Mouse (Mus musculus): ENCODE data around the gene Golph3.

DNA sequence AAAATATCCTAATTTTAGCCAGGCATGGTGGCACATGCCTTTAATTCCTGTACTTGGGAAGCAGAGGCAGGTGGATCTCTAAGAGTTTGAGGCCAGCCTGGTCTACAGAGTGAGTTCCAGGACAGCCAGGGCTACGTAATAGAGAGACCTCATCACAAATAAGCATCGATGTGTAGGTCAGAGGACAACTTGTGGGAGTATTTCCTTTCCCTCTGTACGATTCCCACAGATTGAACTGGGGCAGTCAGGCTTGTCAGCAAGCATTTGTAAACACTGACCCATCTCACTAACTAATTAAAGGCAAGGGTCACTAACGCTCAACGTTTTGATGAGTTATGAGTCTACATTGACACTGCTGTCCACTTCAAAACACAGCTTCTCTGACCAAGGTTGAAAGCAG lies 6.7 kb upstream of the Golph3 start:
- TF ChIP-seq MAX (IDR thresholded peaks at IDR 0.05; ENCODE audit: low read depth): no peak
- no peak for TF ChIP-seq MYOG (IDR thresholded peaks at IDR 0.05; ENCODE audit: control insufficient read depth in 1 of 3, insufficient read depth in 1 of 3, insufficient read length in 2 of 3, low read depth in 2 of 3)
- no peak for TF ChIP-seq POLR2A (IDR thresholded peaks at IDR 0.05; ENCODE audit: insufficient read length, low read depth)
- no peak for TF ChIP-seq USF1 (IDR thresholded peaks at IDR 0.05; ENCODE audit: low read depth)
- TF ChIP-seq TCF12 (IDR thresholded peaks at IDR 0.05; ENCODE audit: insufficient read depth, poor library complexity, severe bottlenecking): no peak
- no peak for TF ChIP-seq E2F4 (IDR thresholded peaks at IDR 0.05; ENCODE audit: insufficient read depth)
- TF ChIP-seq POLR2AphosphoS2 (IDR thresholded peaks at IDR 0.05; ENCODE audit: insufficient read length, low read depth): no peak
- no peak for TF ChIP-seq MYOD1 (IDR thresholded peaks at IDR 0.05; ENCODE audit: control insufficient read depth in 1 of 3, insufficient read length in 2 of 3, low read depth in 2 of 3)
- no peak for TF ChIP-seq TCF3 (IDR thresholded peaks at IDR 0.05; ENCODE audit: insufficient read length, low read depth)

Data from myocyte (in vitro differentiated cells).